Mouse (Mus musculus): ENCODE results near the gene Sars.

The Sars gene

GRCm38 (mm10) chr3:108392299-108392698, 52.7 kb downstream of the Sars start:
- no peak for DNase-seq (ENCODE audit: low spot score in 2 of 2)

GRCm38 (mm10) chr3:108389111-108389545, 55.9 kb downstream of the Sars start:
- peak; percentile 97 to 99 for DNase-seq (ENCODE audit: low spot score in 2 of 2)

GRCm38 (mm10) chr3:108386186-108386585, 58.8 kb downstream of the Sars start:
- no peak for DNase-seq (ENCODE audit: low spot score in 2 of 2)

GRCm38 (mm10) chr3:108384425-108384824, 60.6 kb downstream of the Sars start:
- DNase-seq (ENCODE audit: low spot score in 2 of 2): no peak

- DNase-seq (ENCODE audit: low spot score in 2 of 2): peak; percentile 62 to 85
Observed at GRCm38 (mm10) chr3:108383485-108384354, 61.3 kb downstream of the Sars start, which contains the start of gene Psrc1. Psrc1 (plus strand) TSS chr3:108383839.

GRCm38 (mm10) chr3:108381945-108382875, 62.8 kb downstream of the Sars start:
- no peak for DNase-seq (ENCODE audit: low spot score in 2 of 2)

GRCm38 (mm10) chr3:108380695-108381094, 64.3 kb downstream of the Sars start:
- DNase-seq (ENCODE audit: low spot score in 2 of 2): no peak

- DNase-seq (ENCODE audit: low spot score in 2 of 2): no peak
Observed at GRCm38 (mm10) chr3:108378875-108379663, 65.9 kb downstream of the Sars start.

Data from cerebellum, postnatal 4 days (tissue).